32 mouse cellular contexts compared by ENCODE assay signal in the genomic region with DNA sequence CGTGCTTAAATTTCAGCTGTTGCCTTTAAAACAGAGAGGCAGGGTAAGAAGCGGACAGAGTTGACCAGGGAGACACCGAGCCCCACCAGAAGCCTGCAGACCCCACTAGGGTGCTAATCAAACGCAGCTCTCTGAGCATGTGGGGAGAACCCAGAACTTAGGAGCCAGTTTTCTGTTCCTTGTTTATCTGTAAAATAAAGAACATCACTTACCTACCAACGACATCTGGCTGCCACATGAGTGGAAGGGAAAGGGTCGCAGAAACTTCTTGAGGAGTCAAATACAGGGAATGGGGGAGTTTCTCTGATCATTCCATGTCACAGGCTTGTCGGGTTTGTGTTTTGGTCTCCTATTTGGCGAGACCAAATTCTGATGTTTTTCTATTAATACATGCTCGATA. TPM values are rescaled to one million over a fixed set of nuclear protein-coding genes. Genes with fewer than 3 reads are reported as not detected.
A peak's percentile ranks its signal among the peaks of the same experiment; 100 is the strongest.
DNase-seq lines count a peak whose midpoint lies in the region; ATAC-seq lines count a peak whose summit lies in the region.
"Had no signal": no experiment of that assay in that cellular context is flagged by ENCODE, and none has a peak within 500 bp of the region (broad histone marks: within the 10 kb centered on the region; RNA-seq: fewer than 3 reads in every experiment).

No protein-coding gene starts in this region.

- no peak overlapping the region for H3K4me2 ChIP-seq in embryonic facial prominence, embryonic 15.5 days (replicated peaks)
- H3K4me2 ChIP-seq in limb, embryonic 11.5 days (ENCODE audit: low read depth, severe bottlenecking), result no peak overlapping the region
- H3K4me2 ChIP-seq: embryonic facial prominence, embryonic 12.5 days; forebrain, embryonic 13.5 days; heart, embryonic 11.5 days; hindbrain, embryonic 13.5 days; intestine, embryonic 15.5 days had no signal

- no peaks in the 10 kb centered on the region for H3K27me3 ChIP-seq in embryonic facial prominence, embryonic 15.5 days
- H3K27me3 ChIP-seq in limb, embryonic 11.5 days (ENCODE audit: control insufficient read depth, insufficient read depth, low read length), result no peaks in the 10 kb centered on the region
- H3K27me3 ChIP-seq: embryonic facial prominence, embryonic 12.5 days; forebrain, embryonic 13.5 days; intestine, embryonic 15.5 days had no signal

- no peak overlapping the region for H3K4me3 ChIP-seq in embryonic facial prominence, embryonic 15.5 days (replicated peaks)
- H3K4me3 ChIP-seq in limb, embryonic 11.5 days (ENCODE audit: low read depth, low read length), result no peak overlapping the region
- H3K4me3 ChIP-seq: embryonic facial prominence, embryonic 12.5 days; erythroblast, embryonic 14.5 days; forebrain, embryonic 10.5 days; forebrain, embryonic 13.5 days; gastrocnemius, adult 2 months; hindbrain, embryonic 10.5 days; hindbrain, embryonic 13.5 days; intestine, embryonic 15.5 days had no signal

- H3K36me3 ChIP-seq in embryonic facial prominence, embryonic 15.5 days, result no peaks in the 10 kb centered on the region
- H3K36me3 ChIP-seq in limb, embryonic 11.5 days (ENCODE audit: control insufficient read depth, insufficient read depth, low read length), result no peaks in the 10 kb centered on the region
- H3K36me3 ChIP-seq: embryonic facial prominence, embryonic 12.5 days; forebrain, embryonic 10.5 days; hindbrain, embryonic 10.5 days; hindbrain, embryonic 13.5 days; intestine, embryonic 15.5 days had no signal

- H3K4me1 ChIP-seq in embryonic facial prominence, embryonic 15.5 days, result peaks cover 24% of the 10 kb centered on the region
- no peaks in the 10 kb centered on the region for H3K4me1 ChIP-seq in limb, embryonic 11.5 days (ENCODE audit: control insufficient read depth, insufficient read depth, low read length)
- H3K4me1 ChIP-seq: intestine, embryonic 15.5 days had no signal

- H3K9me3 ChIP-seq in embryonic facial prominence, embryonic 15.5 days (replicated peaks), result no peaks in the 10 kb centered on the region
- H3K9me3 ChIP-seq in limb, embryonic 11.5 days (ENCODE audit: control insufficient read depth, low read length), result no peaks in the 10 kb centered on the region
- H3K9me3 ChIP-seq: embryonic facial prominence, embryonic 12.5 days; forebrain, embryonic 10.5 days; forebrain, embryonic 13.5 days; hindbrain, embryonic 10.5 days; hindbrain, embryonic 13.5 days; intestine, embryonic 15.5 days had no signal

- DNase-seq in embryo, embryonic 10 days (ENCODE audit: low spot score), result peak; percentile 50
- no peak for DNase-seq in embryo, embryonic 9.5 days (ENCODE audit: extremely low spot score)
- peak; percentile 32 for DNase-seq in embryo, embryonic 11 days
- DNase-seq in limb, embryonic 11.5 days (ENCODE audit: low spot score), result peak; percentile 53
- DNase-seq in urinary bladder, adult 18-20 months (ENCODE audit: low spot score in 2 of 2), result no peak
- DNase-seq in thymus, postnatal 14 days, result no peak
- no peak for DNase-seq in heart, postnatal 4 days
- DNase-seq: adrenal gland, adult 8-10 months; adrenal gland, postnatal 36 days; cerebellum, adult 8-10 months; gastrocnemius, adult 2 months; gastrocnemius, postnatal 14 days; heart, adult 11 months; kidney, adult 11 months had no signal

- peak overlapping the region; percentile 45 for H3K27ac ChIP-seq in embryonic facial prominence, embryonic 15.5 days (replicated peaks)
- no peak overlapping the region for H3K27ac ChIP-seq in limb, embryonic 11.5 days (replicated peaks; ENCODE audit: low read depth, low read length)
- H3K27ac ChIP-seq: embryonic facial prominence, embryonic 12.5 days; forebrain, embryonic 10.5 days; forebrain, embryonic 13.5 days; gastrocnemius, adult 2 months; hindbrain, embryonic 10.5 days; hindbrain, embryonic 13.5 days; intestine, embryonic 15.5 days had no signal

- ATAC-seq in embryonic facial prominence, embryonic 15.5 days (ENCODE audit: insufficient number of reproducible peaks, low FRiP score, low TSS enrichment, low read depth), result no peak
- ATAC-seq in limb, embryonic 11.5 days (ENCODE audit: insufficient number of reproducible peaks, low FRiP score, low TSS enrichment, low read depth), result no peak
- ATAC-seq: activated CD4-positive, CD25-positive, alpha-beta regulatory T cell, adult 4 months; forebrain, embryonic 13.5 days; hindbrain, embryonic 16.5 days; intestine, embryonic 15.5 days had no signal

- WGBS in embryonic facial prominence, embryonic 15.5 days, result 40% methylated on average over 9 of the region's 9 CpGs
- 37% methylated on average over 9 of the region's 9 CpGs for WGBS in limb, embryonic 11.5 days

- H3K9ac ChIP-seq in embryonic facial prominence, embryonic 15.5 days, result no peak overlapping the region
- H3K9ac ChIP-seq in limb, embryonic 11.5 days (ENCODE audit: low read length), result no peak overlapping the region
- H3K9ac ChIP-seq: embryonic facial prominence, embryonic 12.5 days; forebrain, embryonic 13.5 days; hindbrain, embryonic 13.5 days; intestine, embryonic 15.5 days had no signal

RNA-seq across cellular contexts. Expression of a gene that starts 9.9 kb away (rescaled TPM):
- 6.7 and 8.0 TPM in 2 replicates for polyA plus RNA-seq in embryonic facial prominence, embryonic 15.5 days (2015; fragmentation: Nextera tagmentation; extraction: Ambion mirVana)
- 3.1 and 4.3 TPM in 2 replicates for polyA plus RNA-seq in limb, embryonic 11.5 days (2014; fragmentation: Nextera tagmentation; extraction: Ambion mirVana)
- total RNA-seq in heart, postnatal 4 days (2021), result 1 to 10 TPM; 4.7 to 5.2 TPM
- polyA plus RNA-seq: activated CD4-positive, CD25-positive, alpha-beta regulatory T cell, adult 4 months; erythroblast, embryonic 14.5 days had no signal

RNA-seq across cellular contexts. Expression of a gene that starts 46.9 kb away (rescaled TPM):
- polyA plus RNA-seq in embryonic facial prominence, embryonic 15.5 days (2015; fragmentation: Nextera tagmentation; extraction: Ambion mirVana), result 0.12 TPM in 1 of 2 replicates, not detected in the other
- 0.17 and 0.23 TPM in 2 replicates for polyA plus RNA-seq in limb, embryonic 11.5 days (2014; fragmentation: Nextera tagmentation; extraction: Ambion mirVana)
- not detected for total RNA-seq in heart, postnatal 4 days (2021)
- total RNA-seq: adrenal gland, adult 8-10 months; adrenal gland, postnatal 36 days; ES-E14; gastrocnemius, adult 2 months; gastrocnemius, postnatal 14 days; gastrocnemius, postnatal 4 days; heart, adult 8-10 months; heart, postnatal 25 days had no signal
- polyA plus RNA-seq: activated CD4-positive, CD25-positive, alpha-beta regulatory T cell, adult 4 months; erythroblast, embryonic 14.5 days; forebrain, embryonic 13.5 days; forebrain, embryonic 16.5 days; heart, embryonic 11.5 days; heart, embryonic 14.5 days; heart, postnatal 0 days; hindbrain, embryonic 10.5 days; hindbrain, embryonic 13.5 days; hindbrain, embryonic 16.5 days; intestine, embryonic 15.5 days had no signal

RNA-seq across cellular contexts. Expression of a gene that starts 48.6 kb away (rescaled TPM):
- 0.53 and 0.76 TPM in 2 replicates for polyA plus RNA-seq in embryonic facial prominence, embryonic 15.5 days (2015; fragmentation: Nextera tagmentation; extraction: Ambion mirVana)
- polyA plus RNA-seq in limb, embryonic 11.5 days (2014; fragmentation: Nextera tagmentation; extraction: Ambion mirVana), result 0.04 and 0.07 TPM in 2 replicates
- total RNA-seq in heart, postnatal 4 days (2021), result under 1 TPM; 0.21 to 0.61 TPM
- polyA plus RNA-seq: activated CD4-positive, CD25-positive, alpha-beta regulatory T cell, adult 4 months; erythroblast, embryonic 14.5 days; forebrain, embryonic 10.5 days had no signal

Comparison
In these comparisons a context has a peak if more than half of its experiments do, and no peak if none do; other contexts are left out.
1. DNase-seq: peak in embryo, embryonic 10 days (single experiment), embryo, embryonic 11 days (single experiment) and limb, embryonic 11.5 days (single experiment); none in embryo, embryonic 9.5 days (single experiment), urinary bladder, adult 18-20 months (0 of 2), thymus, postnatal 14 days (single experiment) and heart, postnatal 4 days (single experiment).